Mouse (Mus musculus) ovary, adult 18-20 months (tissue): ENCODE measurements around the gene Nuak1.

Experiments
- DNase-seq: peaks from one replicate; pipeline ENCODE4 v3.0.0; 2022; ENCODE audit warnings: low spot score, mixed read lengths

The Nuak1 gene

GRCm38 (mm10) chr10:84408965-84409660 lies 31.3 kb downstream of the Nuak1 start:
- DNase-seq = peak; percentile 39

GRCm38 (mm10) chr10:84405135-84405776 lies 35.1 kb downstream of the Nuak1 start:
- DNase-seq = no peak

GRCm38 (mm10) chr10:84401907-84402371 lies 38.5 kb downstream of the Nuak1 start:
- DNase-seq = no peak

- no peak for DNase-seq
Measured at GRCm38 (mm10) chr10:84401189-84401588, 39.2 kb downstream of the Nuak1 start.

GRCm38 (mm10) chr10:84400037-84400681 lies 40.2 kb downstream of the Nuak1 start:
- no peak for DNase-seq

GRCm38 (mm10) chr10:84397276-84397675 lies 43.1 kb downstream of the Nuak1 start:
- DNase-seq = no peak

- DNase-seq = no peak
Measured at GRCm38 (mm10) chr10:84395885-84396659, 44.3 kb downstream of the Nuak1 start.

GRCm38 (mm10) chr10:84395259-84395658 lies 45.1 kb downstream of the Nuak1 start:
- DNase-seq = no peak

- no peak for DNase-seq
Measured at GRCm38 (mm10) chr10:84393881-84394280, 46.5 kb downstream of the Nuak1 start.

- no peak for DNase-seq
Measured at GRCm38 (mm10) chr10:84393405-84393804, 47.0 kb downstream of the Nuak1 start.

GRCm38 (mm10) chr10:84392723-84393081 lies 47.7 kb downstream of the Nuak1 start:
- DNase-seq = no peak

- no peak for DNase-seq
Measured at GRCm38 (mm10) chr10:84392027-84392722, 48.2 kb downstream of the Nuak1 start.

- DNase-seq = no peak
Measured at GRCm38 (mm10) chr10:84389707-84390106, 50.7 kb downstream of the Nuak1 start.

- DNase-seq = no peak
Measured at GRCm38 (mm10) chr10:84388357-84389141, 51.8 kb downstream of the Nuak1 start.

- DNase-seq = no peak
Measured at GRCm38 (mm10) chr10:84387338-84387737, 53.1 kb downstream of the Nuak1 start.

GRCm38 (mm10) chr10:84386625-84387242 lies 53.7 kb downstream of the Nuak1 start:
- DNase-seq = no peak

- no peak for DNase-seq
Measured at GRCm38 (mm10) chr10:84386214-84386613, 54.2 kb downstream of the Nuak1 start.

GRCm38 (mm10) chr10:84384761-84385160 lies 55.6 kb downstream of the Nuak1 start:
- DNase-seq = no peak

GRCm38 (mm10) chr10:84382900-84383883 lies 57.2 kb downstream of the Nuak1 start:
- no peak for DNase-seq
